Mouse (Mus musculus) adrenal gland, postnatal 25 days (tissue): Measurements from ENCODE around the gene Cnih3. TPM values are rescaled to one million over a fixed set of nuclear protein-coding genes. Genes with fewer than 3 reads are reported as not detected.
A peak's percentile ranks its signal among the peaks of the same experiment; 100 is the strongest.

Experiments
- DNase-seq: peaks from one replicate; pipeline ENCODE4 v3.0.0; 2021; ENCODE audit warnings: mixed read lengths
- long read RNA-seq: library from polyadenylated mRNA; stranded (forward); transcript quantifications from one replicate; pipeline ENCODE4 v2.0.0, GENCODE M21; 2021
- total RNA-seq: library from RNA; stranded (reverse); gene quantifications from 2 replicates; pipeline ENCODE4 v1.2.3, GENCODE M21; 2021

The Cnih3 gene
- not detected in 2 replicates for total RNA-seq
- long read RNA-seq: 0 reads

- peak; percentile 32 for DNase-seq
Observed at GRCm38 (mm10) chr1:181352367-181353199, at the start of gene Cnih3. TSS of gene Cnih3 (plus strand) at chr1:181352628.

- peak; percentile 47 for DNase-seq
Observed at GRCm38 (mm10) chr1:181307981-181308380, 44.4 kb upstream of the Cnih3 start.

GRCm38 (mm10) chr1:181310712-181311111, 41.7 kb upstream of the Cnih3 start:
- DNase-seq: no peak

- DNase-seq: no peak
Observed at GRCm38 (mm10) chr1:181312115-181313045, 40.0 kb upstream of the Cnih3 start.

- no peak for DNase-seq
Observed at GRCm38 (mm10) chr1:181313046-181313415, 39.4 kb upstream of the Cnih3 start.

- DNase-seq: no peak
Observed at GRCm38 (mm10) chr1:181314301-181314700, 38.1 kb upstream of the Cnih3 start.

- no peak for DNase-seq
Observed at GRCm38 (mm10) chr1:181315350-181315749, 37.1 kb upstream of the Cnih3 start.

GRCm38 (mm10) chr1:181316571-181316970, 35.9 kb upstream of the Cnih3 start:
- DNase-seq: no peak

- no peak for DNase-seq
Observed at GRCm38 (mm10) chr1:181319466-181319865, 33.0 kb upstream of the Cnih3 start.

GRCm38 (mm10) chr1:181321149-181321548, 31.3 kb upstream of the Cnih3 start:
- no peak for DNase-seq

GRCm38 (mm10) chr1:181323134-181323533, 29.3 kb upstream of the Cnih3 start:
- no peak for DNase-seq

GRCm38 (mm10) chr1:181327137-181327536, 25.3 kb upstream of the Cnih3 start:
- no peak for DNase-seq

GRCm38 (mm10) chr1:181327636-181328420, 24.6 kb upstream of the Cnih3 start:
- no peak for DNase-seq

GRCm38 (mm10) chr1:181329110-181329509, 23.3 kb upstream of the Cnih3 start:
- no peak for DNase-seq

- DNase-seq: no peak
Observed at GRCm38 (mm10) chr1:181332597-181332996, 19.8 kb upstream of the Cnih3 start.

- DNase-seq: no peak
Observed at GRCm38 (mm10) chr1:181334329-181335018, 18.0 kb upstream of the Cnih3 start.

- no peak for DNase-seq
Observed at GRCm38 (mm10) chr1:181335019-181335365, 17.4 kb upstream of the Cnih3 start.

GRCm38 (mm10) chr1:181335388-181335787, 17.0 kb upstream of the Cnih3 start:
- DNase-seq: no peak

- no peak for DNase-seq
Observed at GRCm38 (mm10) chr1:181336857-181337256, 15.6 kb upstream of the Cnih3 start.

- no peak for DNase-seq
Observed at GRCm38 (mm10) chr1:181339106-181339505, 13.3 kb upstream of the Cnih3 start.

GRCm38 (mm10) chr1:181345547-181345946, 6.9 kb upstream of the Cnih3 start:
- peak; percentile 7 for DNase-seq

- no peak for DNase-seq
Observed at GRCm38 (mm10) chr1:181352043-181352366, 423 bp upstream of the Cnih3 start.
